Mouse (Mus musculus): ENCODE data around the gene Tpd52l1. TPM values are rescaled to one million over a fixed set of nuclear protein-coding genes. Genes with fewer than 3 reads are reported as not detected.

The Tpd52l1 gene
- polyA plus RNA-seq, 1 experiment from 2014 or later, result not detected

- 0% methylated on average over 1 of the region's 1 CpGs for WGBS (ENCODE audit: missing documents)
- Histone ChIP-seq H3K27ac (no peak overlapping the region), H3K36me3 (ENCODE audit: inconsistent target) (no peaks in the 10 kb centered on the region), H3K79me2 (ENCODE audit: inconsistent target) (no peaks in the 10 kb centered on the region), H3K4me3 (ENCODE audit: inconsistent target) (no peak overlapping the region)
Observed at GRCm38 (mm10) chr10:31307024-31307598, 138.6 kb downstream of the Tpd52l1 start.

- Histone ChIP-seq H3K27ac (no peak overlapping the region), H3K79me2 (ENCODE audit: inconsistent target) (no peaks in the 10 kb centered on the region), H3K4me3 (ENCODE audit: inconsistent target) (no peak overlapping the region), H3K36me3 (ENCODE audit: inconsistent target) (no peaks in the 10 kb centered on the region)
- WGBS (ENCODE audit: missing documents), result 89% methylated on average over 2 of the region's 2 CpGs
Observed at GRCm38 (mm10) chr10:31303446-31303845, 142.3 kb downstream of the Tpd52l1 start.

GRCm38 (mm10) chr10:31300292-31300691 is 145.5 kb downstream of the Tpd52l1 start:
- no peaks in the 10 kb centered on the region for H3K36me3 ChIP-seq (ENCODE audit: inconsistent target)
- H3K27ac ChIP-seq, result no peak overlapping the region
- H3K79me2 ChIP-seq (ENCODE audit: inconsistent target), result no peaks in the 10 kb centered on the region
- WGBS (ENCODE audit: missing documents), result 100% methylated on average over 1 of the region's 1 CpGs
- no peak overlapping the region for H3K4me3 ChIP-seq (ENCODE audit: inconsistent target)

GRCm38 (mm10) chr10:31298921-31299574 is 146.7 kb downstream of the Tpd52l1 start:
- Histone ChIP-seq H3K4me3 (ENCODE audit: inconsistent target) (no peak overlapping the region), H3K36me3 (ENCODE audit: inconsistent target) (no peaks in the 10 kb centered on the region), H3K27ac (no peak overlapping the region), H3K79me2 (ENCODE audit: inconsistent target) (no peaks in the 10 kb centered on the region)
- 50% methylated on average over 6 of the region's 6 CpGs for WGBS (ENCODE audit: missing documents)

GRCm38 (mm10) chr10:31298263-31298662 is 147.5 kb downstream of the Tpd52l1 start:
- Histone ChIP-seq H3K36me3 (ENCODE audit: inconsistent target) (no peaks in the 10 kb centered on the region), H3K27ac (no peak overlapping the region), H3K79me2 (ENCODE audit: inconsistent target) (no peaks in the 10 kb centered on the region), H3K4me3 (ENCODE audit: inconsistent target) (no peak overlapping the region)
- 71% methylated on average over 2 of the region's 2 CpGs for WGBS (ENCODE audit: missing documents)

GRCm38 (mm10) chr10:31297106-31297505 is 148.7 kb downstream of the Tpd52l1 start:
- 72% methylated on average over 4 of the region's 4 CpGs for WGBS (ENCODE audit: missing documents)
- no peak overlapping the region for H3K4me3 ChIP-seq (ENCODE audit: inconsistent target)

GRCm38 (mm10) chr10:31296458-31296857 is 149.3 kb downstream of the Tpd52l1 start:
- H3K79me2 ChIP-seq (ENCODE audit: inconsistent target), result no peaks in the 10 kb centered on the region
- no peaks in the 10 kb centered on the region for H3K36me3 ChIP-seq (ENCODE audit: inconsistent target)
- H3K4me3 ChIP-seq (ENCODE audit: inconsistent target), result no peak overlapping the region
- WGBS (ENCODE audit: missing documents), result 29% methylated on average over 1 of the region's 1 CpGs
- no peak overlapping the region for H3K27ac ChIP-seq

More at GRCm38 (mm10) chr10:31297106-31297505, 148.7 kb downstream of the Tpd52l1 start:
- Histone ChIP-seq H3K79me2 (ENCODE audit: inconsistent target) (no peaks in the 10 kb centered on the region), H3K27ac (no peak overlapping the region), H3K36me3 (ENCODE audit: inconsistent target) (no peaks in the 10 kb centered on the region)

GRCm38 (mm10) chr10:31295705-31296104 is 150.1 kb downstream of the Tpd52l1 start:
- no peak overlapping the region for H3K27ac ChIP-seq
- H3K4me3 ChIP-seq (ENCODE audit: inconsistent target), result no peak overlapping the region
- WGBS (ENCODE audit: missing documents), result 88% methylated on average over 5 of the region's 5 CpGs
- H3K79me2 ChIP-seq (ENCODE audit: inconsistent target), result no peaks in the 10 kb centered on the region
- no peaks in the 10 kb centered on the region for H3K36me3 ChIP-seq (ENCODE audit: inconsistent target)

GRCm38 (mm10) chr10:31288697-31289390 is 156.9 kb downstream of the Tpd52l1 start:
- 88% methylated on average over 4 of the region's 4 CpGs for WGBS (ENCODE audit: missing documents)
- Histone ChIP-seq H3K79me2 (ENCODE audit: inconsistent target) (no peaks in the 10 kb centered on the region), H3K36me3 (ENCODE audit: inconsistent target) (no peaks in the 10 kb centered on the region), H3K27ac (no peak overlapping the region), H3K4me3 (ENCODE audit: inconsistent target) (no peak overlapping the region)

GRCm38 (mm10) chr10:31287787-31288186 is 158.0 kb downstream of the Tpd52l1 start:
- Histone ChIP-seq H3K4me3 (ENCODE audit: inconsistent target) (no peak overlapping the region), H3K36me3 (ENCODE audit: inconsistent target) (no peaks in the 10 kb centered on the region), H3K27ac (no peak overlapping the region), H3K79me2 (ENCODE audit: inconsistent target) (no peaks in the 10 kb centered on the region)

Other genes starting within 250 kb of the Tpd52l1 start
- gene Hddc2, start 132.6 kb downstream of the Tpd52l1 start, polyA plus RNA-seq (2018), result 5.5 to 11.4 TPM (median 7.9 TPM) in 3 replicates
- gene Rnf217, start 163.2 kb upstream of the Tpd52l1 start, polyA plus RNA-seq (2018), result 1.3 to 1.6 TPM (median 1.5 TPM) in 3 replicates

All from macrophage (primary cell).